Mouse (Mus musculus) megakaryocyte, embryonic 14.5 days (primary cell): Measurements from ENCODE around the gene Npcd.

Experiments used
- FLI1 ChIP-seq: IDR thresholded peaks from 2 replicates; pipeline ENCODE4 v1.6.1; 2012; ENCODE audit warnings: low read length, inconsistent platforms, mixed read lengths
- GATA1 ChIP-seq: IDR thresholded peaks from 3 replicates; pipeline ENCODE4 v1.6.1; 2012; ENCODE audit warnings: mixed read lengths, low read length, inconsistent platforms, borderline replicate concordance

DNA sequence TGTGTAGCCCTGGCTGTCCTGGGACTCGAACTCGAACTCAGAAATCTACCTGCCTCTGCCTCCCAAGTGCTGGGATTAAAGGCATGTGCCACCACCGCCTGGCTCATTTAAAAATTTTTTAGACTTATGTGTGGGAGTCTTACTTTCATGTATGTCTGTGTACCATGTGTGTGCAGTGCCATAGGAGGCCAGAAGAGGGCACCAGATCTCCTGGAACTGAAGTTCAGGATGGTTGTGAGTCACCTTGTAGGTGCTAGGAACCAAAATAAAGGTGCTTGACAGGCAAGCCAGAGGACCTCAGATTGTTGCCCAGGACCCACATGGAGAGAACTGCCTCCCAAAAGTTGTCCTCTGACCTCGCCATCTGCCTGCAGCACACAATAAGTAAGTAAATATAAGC lies 15.7 kb downstream of the Npcd start:
- TF ChIP-seq GATA1 (no peak), FLI1 (no peak)
